Comparison of ENCODE assay signal across 18 mouse cellular contexts in the genomic region with DNA sequence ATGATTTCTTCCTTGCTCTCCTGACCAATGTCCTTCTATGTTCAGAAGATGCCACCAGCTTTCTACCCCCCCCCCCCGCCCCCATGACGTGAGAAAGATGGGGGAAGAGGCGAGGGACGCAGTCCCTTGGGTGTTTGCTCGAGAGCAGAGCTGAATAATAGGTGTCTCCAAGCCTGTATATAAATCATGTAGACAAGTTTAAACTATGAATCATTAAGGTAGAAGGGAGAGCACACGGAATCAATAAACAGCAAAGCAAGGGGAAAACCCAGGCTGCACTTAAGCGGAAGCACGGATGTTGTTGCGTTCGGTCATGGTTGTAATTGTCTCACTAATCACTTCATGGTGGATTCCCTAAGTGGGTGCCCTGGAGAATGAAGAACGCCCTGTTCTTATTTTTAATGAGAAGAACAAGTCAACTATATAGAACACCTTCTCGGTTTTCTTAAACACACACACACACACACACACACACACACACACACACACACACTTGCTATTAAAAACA.
A peak's percentile ranks its signal among the peaks of the same experiment; 100 is the strongest.
DNase-seq lines count a peak whose midpoint lies in the region; ATAC-seq lines count a peak whose summit lies in the region.
"Had no signal": no experiment of that assay in that cellular context is flagged by ENCODE, and none has a peak within 500 bp of the region (broad histone marks: within the 10 kb centered on the region; RNA-seq: fewer than 3 reads in every experiment).

No protein-coding gene starts in this region.

- no peaks in the 10 kb centered on the region for H3K9me3 ChIP-seq in embryonic facial prominence, embryonic 13.5 days
- H3K9me3 ChIP-seq in hindbrain, embryonic 15.5 days: no peaks in the 10 kb centered on the region
- no peaks in the 10 kb centered on the region for H3K9me3 ChIP-seq in neural tube, embryonic 12.5 days
- H3K9me3 ChIP-seq: liver, embryonic 15.5 days; lung, embryonic 15.5 days had no signal

- H3K27me3 ChIP-seq in embryonic facial prominence, embryonic 13.5 days: 0 out of 2 replicates have a peak, but pooled peaks cover 3% of the 10 kb centered on the region
- H3K27me3 ChIP-seq in hindbrain, embryonic 15.5 days: no peaks in the 10 kb centered on the region
- no peaks in the 10 kb centered on the region for H3K27me3 ChIP-seq in neural tube, embryonic 12.5 days (replicated peaks)
- H3K27me3 ChIP-seq: liver, embryonic 15.5 days; lung, embryonic 15.5 days had no signal

- H3K4me1 ChIP-seq in embryonic facial prominence, embryonic 13.5 days: peaks cover 18% of the 10 kb centered on the region; the same call in 1 of the 2 replicates
- peaks cover 18% of the 10 kb centered on the region for H3K4me1 ChIP-seq in hindbrain, embryonic 15.5 days (replicated peaks)
- peaks cover 14% of the 10 kb centered on the region for H3K4me1 ChIP-seq in neural tube, embryonic 12.5 days
- H3K4me1 ChIP-seq: liver, embryonic 15.5 days; lung, embryonic 15.5 days had no signal

- intact Hi-C loops in heart, postnatal 25 days (cut with DNase I): no loop called here

- no peaks in the 10 kb centered on the region for H3K36me3 ChIP-seq in embryonic facial prominence, embryonic 13.5 days
- H3K36me3 ChIP-seq in hindbrain, embryonic 15.5 days: no peaks in the 10 kb centered on the region
- H3K36me3 ChIP-seq in neural tube, embryonic 12.5 days: no peaks in the 10 kb centered on the region
- H3K36me3 ChIP-seq: liver, embryonic 15.5 days; lung, embryonic 15.5 days had no signal

- no peak overlapping the region for H3K27ac ChIP-seq in embryonic facial prominence, embryonic 13.5 days
- H3K27ac ChIP-seq in hindbrain, embryonic 15.5 days (replicated peaks): 0 out of 2 replicates have a peak overlapping the region, but pooled peaks have one; percentile 42
- H3K27ac ChIP-seq in neural tube, embryonic 12.5 days: no peak overlapping the region
- H3K27ac ChIP-seq: liver, embryonic 15.5 days; lung, embryonic 15.5 days had no signal

- peak overlapping the region; percentile 28 for H3K4me2 ChIP-seq in embryonic facial prominence, embryonic 13.5 days
- H3K4me2 ChIP-seq in hindbrain, embryonic 15.5 days: no peak overlapping the region
- 0 out of 2 replicates have a peak overlapping the region, but pooled peaks have one; percentile 22 for H3K4me2 ChIP-seq in neural tube, embryonic 12.5 days (replicated peaks)
- H3K4me2 ChIP-seq: liver, embryonic 15.5 days; lung, embryonic 15.5 days had no signal

- peak; percentile 8 for DNase-seq in heart, adult 11 months
- no peak for DNase-seq in heart, postnatal 25 days (ENCODE audit: low spot score)
- DNase-seq in kidney, adult 9 months: no peak
- no peak for DNase-seq in spleen, postnatal 10 days (ENCODE audit: low spot score in 2 of 2)
- no peak for DNase-seq in left cerebral cortex, adult 8-10 months (ENCODE audit: low spot score in 2 of 2)
- DNase-seq: adrenal gland, postnatal 25 days; cerebellum, adult 8-10 months; embryo, embryonic 11 days; heart, postnatal 36 days; kidney, adult 2 months; kidney, postnatal 14 days; liver; lung, postnatal 4 days had no signal

- no peak overlapping the region for H3K4me3 ChIP-seq in embryonic facial prominence, embryonic 13.5 days
- no peak overlapping the region for H3K4me3 ChIP-seq in hindbrain, embryonic 15.5 days
- no peak overlapping the region for H3K4me3 ChIP-seq in neural tube, embryonic 12.5 days
- H3K4me3 ChIP-seq: liver, embryonic 15.5 days; lung, embryonic 15.5 days had no signal

- no peak overlapping the region for H3K9ac ChIP-seq in embryonic facial prominence, embryonic 13.5 days
- H3K9ac ChIP-seq in hindbrain, embryonic 15.5 days: no peak overlapping the region
- no peak overlapping the region for H3K9ac ChIP-seq in neural tube, embryonic 12.5 days
- H3K9ac ChIP-seq: liver, embryonic 15.5 days; lung, embryonic 15.5 days had no signal

- ATAC-seq in embryonic facial prominence, embryonic 13.5 days (ENCODE audit: insufficient number of reproducible peaks, insufficient read depth, low FRiP score, low TSS enrichment, low read depth): no peak
- ATAC-seq in hindbrain, embryonic 15.5 days (ENCODE audit: low FRiP score, low read depth): no peak; the same call in 1 of the 2 replicates
- ATAC-seq in neural tube, embryonic 12.5 days (ENCODE audit: low FRiP score, low read depth): peak; percentile 48

- WGBS in embryonic facial prominence, embryonic 13.5 days: 53% methylated on average over 12 of the region's 12 CpGs
- 31% methylated on average over 12 of the region's 12 CpGs for WGBS in hindbrain, embryonic 15.5 days
- WGBS in neural tube, embryonic 12.5 days: 33% methylated on average over 12 of the region's 12 CpGs
